Mouse (Mus musculus): ENCODE measurements around the gene Ttc36. TPM values are rescaled to one million over a fixed set of nuclear protein-coding genes. Genes with fewer than 3 reads are reported as not detected.

The Ttc36 gene
- polyA plus RNA-seq, 1 experiment from 2014 or later, result 0.31 TPM

- no peak overlapping the region for H3K9ac ChIP-seq
- no peaks in the 10 kb centered on the region for H3K27me3 ChIP-seq
- no peak overlapping the region for H3K4me3 ChIP-seq (replicated peaks)
- no peaks in the 10 kb centered on the region for H3K4me1 ChIP-seq
- WGBS, result 81% methylated on average over 10 of the region's 10 CpGs
- H3K27ac ChIP-seq (replicated peaks), result no peak overlapping the region
- no peaks in the 10 kb centered on the region for H3K9me3 ChIP-seq (replicated peaks)
- ATAC-seq (ENCODE audit: insufficient number of reproducible peaks, low FRiP score, low TSS enrichment, low read depth), result no peak
- no peak overlapping the region for H3K4me2 ChIP-seq (replicated peaks)
- H3K36me3 ChIP-seq, result peaks cover 96% of the 10 kb centered on the region
Observed at GRCm38 (mm10) chr9:44810316-44810715, 7.4 kb upstream of the Ttc36 start.

DNA sequence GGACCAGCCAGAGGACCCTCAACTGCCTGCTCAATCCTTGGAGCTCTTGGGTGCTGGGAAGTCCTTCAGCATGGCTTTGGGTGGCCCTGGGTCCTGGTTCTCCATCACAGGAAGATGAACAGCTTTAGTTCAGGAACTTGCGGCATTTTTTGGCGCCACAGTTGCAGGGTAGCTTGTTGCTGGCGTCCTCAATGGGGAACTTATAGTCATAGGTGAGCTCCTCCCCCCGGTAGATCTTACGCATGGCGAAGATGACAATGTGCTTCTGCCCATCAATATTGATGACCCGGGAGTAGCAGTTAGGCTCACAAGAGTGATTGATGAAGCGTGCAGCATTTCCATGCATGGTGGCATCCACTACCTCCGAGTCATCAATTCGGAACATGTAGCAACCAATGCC is 4.9 kb upstream of the Ttc36 start:
- Histone ChIP-seq H3K4me3 (replicated peaks) (no peak overlapping the region), H3K36me3 (peaks cover 79% of the 10 kb centered on the region), H3K27ac (replicated peaks) (no peak overlapping the region), H3K4me2 (replicated peaks) (no peak overlapping the region), H3K27me3 (no peaks in the 10 kb centered on the region), H3K9ac (no peak overlapping the region), H3K4me1 (no peaks in the 10 kb centered on the region), H3K9me3 (replicated peaks) (no peaks in the 10 kb centered on the region)
- no peak for ATAC-seq (ENCODE audit: insufficient number of reproducible peaks, low FRiP score, low TSS enrichment, low read depth)
- 90% methylated on average over 10 of the region's 10 CpGs for WGBS

DNA sequence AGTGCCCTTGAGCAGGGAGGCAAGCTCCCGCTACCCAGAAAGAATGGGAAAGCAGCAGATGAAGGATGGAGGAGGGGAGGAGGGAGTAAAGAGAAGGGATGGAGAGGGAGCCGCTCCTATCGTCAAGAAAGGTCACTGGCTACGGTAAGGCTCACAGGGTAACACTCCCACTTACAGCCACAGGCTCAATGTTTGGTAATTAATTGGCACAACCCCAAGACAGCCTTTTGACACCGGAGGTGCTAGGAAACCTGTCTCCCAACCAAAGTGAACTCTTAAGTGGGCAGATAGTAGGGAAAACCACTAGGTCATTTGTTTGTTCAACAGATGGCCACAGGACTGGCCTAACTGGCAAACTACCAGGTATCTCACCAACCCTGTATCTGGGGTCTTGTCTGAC is 4.3 kb upstream of the Ttc36 start:
- ATAC-seq (ENCODE audit: insufficient number of reproducible peaks, low FRiP score, low TSS enrichment, low read depth), result no peak
- no peak overlapping the region for H3K4me3 ChIP-seq (replicated peaks)
- peaks cover 74% of the 10 kb centered on the region for H3K36me3 ChIP-seq
- H3K4me2 ChIP-seq (replicated peaks), result no peak overlapping the region
- H3K9ac ChIP-seq, result no peak overlapping the region
- 60% methylated on average over 5 of the region's 5 CpGs for WGBS
- no peaks in the 10 kb centered on the region for H3K4me1 ChIP-seq
- H3K27ac ChIP-seq (replicated peaks), result no peak overlapping the region
- H3K27me3 ChIP-seq, result no peaks in the 10 kb centered on the region
- no peaks in the 10 kb centered on the region for H3K9me3 ChIP-seq (replicated peaks)

DNA sequence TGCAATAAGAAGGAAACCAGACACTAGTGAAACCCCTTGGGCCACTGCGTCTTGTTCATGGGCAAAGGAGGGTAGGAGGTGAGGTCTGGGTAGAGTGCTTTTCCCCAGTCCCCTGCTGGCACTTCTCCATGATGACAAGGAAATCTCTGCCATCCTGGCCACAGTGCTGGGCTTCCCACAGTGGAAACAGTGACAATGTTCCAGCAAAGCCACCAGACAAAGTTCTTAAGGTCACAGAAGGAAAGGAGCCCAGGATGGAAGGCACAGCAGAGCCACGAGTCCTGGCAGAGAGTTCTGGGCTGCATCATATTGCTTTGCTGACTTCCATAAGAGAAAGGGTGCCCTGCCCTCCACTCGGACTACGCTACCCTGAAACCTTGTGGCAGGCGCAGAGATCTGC is 2.7 kb upstream of the Ttc36 start:
- no peaks in the 10 kb centered on the region for H3K9me3 ChIP-seq (replicated peaks)
- ATAC-seq (ENCODE audit: insufficient number of reproducible peaks, low FRiP score, low TSS enrichment, low read depth), result no peak
- no peak overlapping the region for H3K27ac ChIP-seq (replicated peaks)
- 93% methylated on average over 5 of the region's 5 CpGs for WGBS
- H3K9ac ChIP-seq, result no peak overlapping the region
- H3K36me3 ChIP-seq, result peaks cover 58% of the 10 kb centered on the region
- no peaks in the 10 kb centered on the region for H3K4me1 ChIP-seq
- H3K4me3 ChIP-seq (replicated peaks), result no peak overlapping the region
- no peak overlapping the region for H3K4me2 ChIP-seq (replicated peaks)
- 0 out of 2 replicates have a peak, but pooled peaks cover 3% of the 10 kb centered on the region for H3K27me3 ChIP-seq

DNA sequence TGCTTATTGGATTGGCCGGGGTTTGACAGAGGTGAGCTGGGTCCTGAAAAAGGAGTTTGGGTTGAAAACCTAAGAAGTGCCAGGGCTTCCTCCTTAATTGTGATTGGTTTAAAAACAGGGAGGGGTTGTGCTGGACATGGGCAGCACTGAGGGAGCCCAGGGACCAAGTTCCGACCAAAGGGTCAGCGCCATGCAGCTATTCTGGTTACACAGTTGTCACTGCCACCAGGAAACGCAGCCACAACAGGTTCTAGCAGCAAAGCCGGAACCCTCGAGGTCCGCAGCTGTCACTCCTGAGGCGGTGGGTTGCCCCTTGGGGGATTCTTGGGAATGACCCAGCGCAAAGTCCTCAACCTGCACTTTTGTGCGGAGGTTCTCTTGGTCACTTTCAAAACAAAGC is 1.8 kb upstream of the Ttc36 start:
- Histone ChIP-seq H3K36me3 (peaks cover 50% of the 10 kb centered on the region), H3K9me3 (replicated peaks) (no peaks in the 10 kb centered on the region), H3K27me3 (0 out of 2 replicates have a peak, but pooled peaks cover 3% of the 10 kb centered on the region), H3K9ac (no peak overlapping the region), H3K4me3 (replicated peaks) (no peak overlapping the region), H3K4me2 (replicated peaks) (no peak overlapping the region), H3K4me1 (peaks cover 7% of the 10 kb centered on the region), H3K27ac (replicated peaks) (no peak overlapping the region)
- WGBS, result 87% methylated on average over 10 of the region's 10 CpGs
- no peak for ATAC-seq (ENCODE audit: insufficient number of reproducible peaks, low FRiP score, low TSS enrichment, low read depth)

DNA sequence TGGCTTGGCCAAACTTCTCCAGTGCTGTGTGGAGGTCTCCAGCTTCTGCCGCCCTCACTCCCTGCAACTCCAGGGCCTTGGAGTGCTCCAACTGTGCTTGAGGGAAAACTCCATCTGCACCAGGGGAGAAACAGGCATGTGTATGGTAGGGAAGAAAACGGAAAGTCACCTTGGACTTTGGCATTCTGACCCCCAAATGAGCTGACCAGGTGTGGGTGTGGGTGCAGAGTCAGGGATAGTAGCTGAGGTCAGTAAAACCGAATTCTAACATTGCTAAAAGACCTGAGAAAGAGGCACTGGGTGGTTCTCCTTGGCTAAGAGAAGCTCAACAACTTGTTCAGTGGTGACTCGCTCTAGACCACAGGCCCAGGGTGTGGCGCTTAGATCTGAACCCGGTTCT is 1.2 kb downstream of the Ttc36 start:
- no peak overlapping the region for H3K4me2 ChIP-seq (replicated peaks)
- WGBS, result 68% methylated on average over 6 of the region's 6 CpGs

DNA sequence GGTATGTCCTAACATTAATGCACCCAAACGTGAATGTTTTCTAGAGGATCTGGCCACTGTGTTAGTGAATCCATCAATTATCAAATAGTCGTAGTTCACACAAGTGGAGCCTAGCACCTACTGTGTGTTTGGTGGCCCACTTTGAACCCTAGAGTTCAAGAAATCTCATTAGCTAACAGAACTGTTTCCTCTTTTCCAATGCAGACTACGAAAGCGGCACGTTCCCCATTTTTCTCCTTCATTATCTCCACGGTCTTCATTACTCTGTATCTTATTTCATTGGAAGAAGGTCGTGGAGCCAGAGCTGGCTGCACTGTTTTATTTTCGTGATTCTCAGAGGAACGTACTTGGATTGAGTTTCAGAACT is 2.9 kb downstream of the Ttc36 start:
- 37% methylated on average over 9 of the region's 9 CpGs for WGBS
- Histone ChIP-seq H3K4me3 (replicated peaks) (peak overlapping the region; percentile 61), H3K27ac (replicated peaks) (no peak overlapping the region), H3K9ac (no peak overlapping the region), H3K9me3 (replicated peaks) (no peaks in the 10 kb centered on the region), H3K4me1 (peaks cover 21% of the 10 kb centered on the region), H3K27me3 (peaks cover 18% of the 10 kb centered on the region), H3K36me3 (peaks cover 5% of the 10 kb centered on the region), H3K4me2 (replicated peaks) (peak overlapping the region; percentile 98)
- ATAC-seq (ENCODE audit: insufficient number of reproducible peaks, low FRiP score, low TSS enrichment, low read depth), result no peak

More for the DNA sequence above, 1.2 kb downstream of the Ttc36 start:
- Histone ChIP-seq H3K4me3 (replicated peaks) (no peak overlapping the region), H3K9me3 (replicated peaks) (no peaks in the 10 kb centered on the region), H3K9ac (no peak overlapping the region), H3K27me3 (peaks cover 16% of the 10 kb centered on the region), H3K36me3 (peaks cover 20% of the 10 kb centered on the region), H3K27ac (replicated peaks) (no peak overlapping the region), H3K4me1 (peaks cover 21% of the 10 kb centered on the region)
- ATAC-seq (ENCODE audit: insufficient number of reproducible peaks, low FRiP score, low TSS enrichment, low read depth), result no peak

DNA sequence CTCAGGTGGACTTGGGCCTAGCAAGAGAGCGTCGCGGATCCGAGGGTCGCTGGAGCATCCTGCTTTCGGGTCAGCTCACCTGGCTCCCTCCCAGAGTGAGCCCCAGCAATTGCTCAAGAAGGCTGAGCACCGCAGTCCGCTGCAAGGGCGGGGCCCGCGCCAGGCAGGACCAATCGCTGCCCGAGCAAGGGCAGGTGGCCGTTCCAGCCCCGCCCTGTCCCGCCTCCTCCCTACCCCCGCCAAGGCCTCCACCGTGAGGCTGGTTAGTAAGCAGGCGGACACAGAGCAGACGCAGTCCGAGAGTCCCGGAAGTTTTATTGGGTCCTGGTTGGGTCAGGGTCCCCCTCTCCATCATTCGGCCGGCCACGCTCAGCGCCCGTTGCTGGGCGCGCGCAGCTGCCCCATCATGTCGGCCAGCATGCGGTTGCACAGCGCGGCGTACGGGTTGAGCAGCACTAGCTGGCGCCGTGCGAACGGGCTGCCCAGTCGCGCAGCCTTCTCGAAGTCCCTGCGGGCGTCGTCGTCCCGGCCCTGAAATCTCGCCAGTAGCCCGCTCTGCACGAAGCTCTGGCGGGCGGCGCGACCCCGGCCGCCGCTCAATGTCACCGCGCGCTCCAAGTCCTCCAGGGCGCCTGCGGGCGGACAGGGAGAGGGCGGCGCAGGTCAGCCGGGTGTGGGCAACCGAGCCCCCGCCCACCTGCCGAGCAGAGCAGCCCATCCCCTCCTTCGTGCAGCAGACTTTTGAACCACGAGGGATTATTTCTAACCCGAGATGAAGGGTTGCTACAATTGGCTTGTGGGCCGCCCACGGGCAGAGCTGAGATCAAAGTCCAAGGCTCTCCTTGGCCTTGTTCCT is 3.5 kb downstream of the Ttc36 start, which contains the start of gene Tmem25:
Gene Tmem25 (minus strand): TSS at position 206 of the 856 bp plus-strand sequence.
- peaks cover 21% of the 10 kb centered on the region for H3K4me1 ChIP-seq
- H3K4me3 ChIP-seq (replicated peaks), result peak within 1 kb of the TSS; percentile 61
- under 1% methylated on average over 75 of the region's 75 CpGs for WGBS
- peak; percentile 87 for ATAC-seq (ENCODE audit: insufficient number of reproducible peaks, low FRiP score, low TSS enrichment, low read depth)
- peaks cover 18% of the 10 kb centered on the region for H3K27me3 ChIP-seq
- H3K9ac ChIP-seq, result peak within 1 kb of the TSS; percentile 53
- 0 out of 2 replicates have a peak within 1 kb of the TSS, but pooled peaks have one; percentile 25 for H3K27ac ChIP-seq (replicated peaks)
- peak within 1 kb of the TSS; percentile 98 for H3K4me2 ChIP-seq (replicated peaks)
- H3K36me3 ChIP-seq, result no peaks in the 10 kb centered on the region
- H3K9me3 ChIP-seq (replicated peaks), result no peaks in the 10 kb centered on the region

DNA sequence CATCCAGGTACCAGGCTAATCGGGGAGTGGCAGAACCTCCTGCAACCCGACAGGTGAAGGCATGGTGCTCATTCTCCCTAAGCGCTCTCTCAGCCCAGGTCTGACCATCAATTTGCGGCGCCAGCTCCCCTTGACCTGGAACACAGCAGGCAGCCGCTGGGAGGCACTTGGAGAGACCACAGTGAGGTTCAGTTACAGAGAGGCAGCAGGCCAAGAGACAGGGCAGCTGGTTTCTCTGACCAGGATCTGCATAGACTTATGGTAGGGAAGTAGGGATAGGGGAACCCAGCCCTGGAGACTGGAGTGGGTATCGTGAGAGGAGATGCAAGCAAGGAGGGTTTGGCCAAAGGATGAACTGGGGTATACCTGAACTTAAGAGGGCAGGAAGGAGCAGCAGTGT is 4.6 kb downstream of the Ttc36 start:
- Histone ChIP-seq H3K27me3 (peaks cover 18% of the 10 kb centered on the region), H3K4me2 (replicated peaks) (peak overlapping the region; percentile 98), H3K36me3 (no peaks in the 10 kb centered on the region), H3K27ac (replicated peaks) (no peak overlapping the region), H3K4me3 (replicated peaks) (0 out of 2 replicates have a peak overlapping the region, but pooled peaks have one; percentile 61), H3K4me1 (peaks cover 21% of the 10 kb centered on the region), H3K9me3 (replicated peaks) (no peaks in the 10 kb centered on the region), H3K9ac (no peak overlapping the region)
- WGBS, result 46% methylated on average over 7 of the region's 7 CpGs
- no peak for ATAC-seq (ENCODE audit: insufficient number of reproducible peaks, low FRiP score, low TSS enrichment, low read depth)

- Histone ChIP-seq H3K27me3 (peaks cover 3% of the 10 kb centered on the region), H3K4me1 (0 out of 2 replicates have a peak, but pooled peaks cover 4% of the 10 kb centered on the region), H3K9ac (no peak overlapping the region), H3K4me2 (replicated peaks) (no peak overlapping the region), H3K36me3 (peaks cover 44% of the 10 kb centered on the region), H3K27ac (replicated peaks) (no peak overlapping the region; the same call in 1 of the 2 replicates), H3K9me3 (replicated peaks) (no peaks in the 10 kb centered on the region), H3K4me3 (replicated peaks) (no peak overlapping the region)
- 53% methylated on average over 9 of the region's 9 CpGs for WGBS
- 0 out of 2 replicates have a peak, but pooled peaks have one; percentile 46 for ATAC-seq (ENCODE audit: insufficient number of reproducible peaks, low FRiP score, low TSS enrichment, low read depth)
Observed at GRCm38 (mm10) chr9:44792842-44793241, 10.0 kb downstream of the Ttc36 start.

DNA sequence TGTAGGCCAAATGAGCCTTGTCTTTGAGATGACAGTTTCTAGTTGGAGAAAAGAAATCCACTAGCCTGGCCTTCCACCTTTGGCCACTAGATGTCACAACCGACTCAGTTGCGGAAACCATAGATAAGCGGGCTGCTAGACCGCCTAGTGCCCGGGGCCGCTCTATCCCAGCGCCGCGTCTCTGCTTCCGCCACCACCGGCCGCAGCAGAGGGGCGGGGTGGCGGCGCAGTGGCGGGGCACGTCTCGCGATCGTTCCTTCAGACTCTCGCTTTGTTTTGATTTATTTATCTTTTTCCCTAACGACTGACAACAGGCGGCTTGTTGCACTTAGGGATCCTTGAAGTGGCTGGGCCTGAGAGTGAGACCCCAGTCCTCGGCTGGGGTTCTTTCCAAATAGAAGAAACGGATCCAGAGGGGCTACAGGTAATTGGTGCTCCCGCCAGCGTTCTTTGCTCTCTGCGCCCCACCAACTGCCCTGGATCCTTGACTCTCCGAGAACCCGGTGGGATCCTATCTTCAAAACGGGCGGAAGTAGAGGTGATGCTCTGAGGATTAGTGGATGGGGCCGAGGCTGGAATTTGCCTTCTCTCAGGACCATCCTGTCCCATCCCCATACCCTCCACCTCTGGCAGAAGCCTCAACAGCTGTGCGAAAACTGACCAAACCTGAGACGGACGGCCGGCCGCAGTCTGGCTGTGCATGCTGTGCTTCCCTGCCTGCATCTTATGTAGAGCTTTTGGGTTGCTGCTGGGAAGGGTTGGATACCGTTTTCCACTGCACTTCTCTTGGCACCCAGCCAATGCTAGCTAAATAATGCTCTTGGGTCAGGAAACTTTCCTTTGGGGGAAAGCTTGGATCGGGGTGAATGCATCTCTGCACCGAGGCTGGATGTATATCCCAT is 29.9 kb downstream of the Ttc36 start:
- Histone ChIP-seq H3K4me3 (replicated peaks) (peak overlapping the region; percentile 61), H3K9me3 (replicated peaks) (no peaks in the 10 kb centered on the region), H3K4me2 (replicated peaks) (peak overlapping the region; percentile 76), H3K36me3 (peaks cover 23% of the 10 kb centered on the region; the same call in 1 of the 2 replicates), H3K9ac (peak overlapping the region; percentile 53), H3K4me1 (peaks cover 8% of the 10 kb centered on the region), H3K27ac (replicated peaks) (peak overlapping the region; percentile 85), H3K27me3 (no peaks in the 10 kb centered on the region)
- peak; percentile 97 for ATAC-seq (ENCODE audit: insufficient number of reproducible peaks, low FRiP score, low TSS enrichment, low read depth)
- WGBS, result under 1% methylated on average over 41 of the region's 41 CpGs

All from embryonic facial prominence, embryonic 15.5 days (tissue).